ENCODE assay signal across 22 mouse cellular contexts in the genomic region with DNA sequence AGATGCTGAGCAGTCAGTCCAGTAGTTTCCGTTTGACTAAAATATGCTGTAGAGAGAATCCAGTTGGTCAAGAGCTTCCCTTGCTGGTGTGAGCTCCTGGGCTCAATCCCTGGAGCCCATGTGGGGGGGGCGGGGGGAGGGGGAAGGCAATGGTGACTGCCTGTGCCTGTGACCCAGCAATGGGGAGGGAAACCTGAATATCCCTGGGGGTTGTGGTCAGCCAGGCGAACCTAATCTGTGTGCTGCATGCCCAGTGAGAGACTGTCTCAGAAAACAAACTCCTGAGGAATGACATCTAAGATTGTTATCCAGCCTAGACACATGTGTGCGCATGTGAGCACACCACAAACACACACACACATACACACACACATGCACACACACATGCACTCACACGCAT. TPM values are rescaled to one million over a fixed set of nuclear protein-coding genes. Genes with fewer than 3 reads are reported as not detected.
A peak's percentile ranks its signal among the peaks of the same experiment; 100 is the strongest.
DNase-seq lines count a peak whose midpoint lies in the region; ATAC-seq lines count a peak whose summit lies in the region.
"Had no signal": no experiment of that assay in that cellular context is flagged by ENCODE, and none has a peak within 500 bp of the region (broad histone marks: within the 10 kb centered on the region; RNA-seq: fewer than 3 reads in every experiment).

No protein-coding gene starts in this region.

- no peak overlapping the region for H3K9ac ChIP-seq in hindbrain, embryonic 13.5 days
- H3K9ac ChIP-seq in neural tube, embryonic 11.5 days (ENCODE audit: low read length): no peak overlapping the region
- H3K9ac ChIP-seq: heart, embryonic 15.5 days; liver, embryonic 13.5 days; stomach, embryonic 15.5 days had no signal

- ATAC-seq in hindbrain, embryonic 13.5 days (ENCODE audit: low FRiP score): no peak
- peak; percentile 45; the same call in 1 of the 2 replicates for ATAC-seq in neural tube, embryonic 11.5 days (ENCODE audit: insufficient read depth, low FRiP score, low TSS enrichment)
- ATAC-seq: hindbrain, embryonic 16.5 days; intestine, embryonic 16.5 days had no signal

- H3K4me3 ChIP-seq in hindbrain, embryonic 10.5 days: no peak overlapping the region
- H3K4me3 ChIP-seq in hindbrain, embryonic 13.5 days: no peak overlapping the region
- H3K4me3 ChIP-seq in neural tube, embryonic 11.5 days (ENCODE audit: low read depth, low read length): no peak overlapping the region
- no peak overlapping the region for H3K4me3 ChIP-seq in limb, embryonic 10.5 days
- H3K4me3 ChIP-seq: heart, embryonic 15.5 days; liver, embryonic 13.5 days; stomach, embryonic 15.5 days had no signal

- peak; percentile 24 for DNase-seq in hindbrain, embryonic 10.5 days (ENCODE audit: low spot score)
- no peak for DNase-seq in neural tube, embryonic 11.5 days (ENCODE audit: low spot score)
- DNase-seq in neural tube, embryonic 10.5 days (ENCODE audit: extremely low spot score, low spot score): no peak
- no peak for DNase-seq in limb, embryonic 10.5 days (ENCODE audit: low spot score)
- no peak for DNase-seq in cerebellum, postnatal 25 days
- DNase-seq in spleen, postnatal 14 days (ENCODE audit: low spot score in 2 of 2): no peak
- DNase-seq: adrenal gland, postnatal 14 days; cerebellum, adult 8-10 months; heart, postnatal 36 days; kidney, adult 9 months; kidney, postnatal 36 days; liver, embryonic 13.5 days; lung, adult 2 months; lung, postnatal 14 days; right cerebral cortex, adult 18-20 months; right cerebral cortex, postnatal 4 days; thymus, postnatal 25 days had no signal

- peaks cover 71% of the 10 kb centered on the region for H3K4me1 ChIP-seq in hindbrain, embryonic 10.5 days (replicated peaks)
- H3K4me1 ChIP-seq in hindbrain, embryonic 13.5 days (replicated peaks): peaks cover 25% of the 10 kb centered on the region
- peaks cover 15% of the 10 kb centered on the region for H3K4me1 ChIP-seq in neural tube, embryonic 11.5 days (ENCODE audit: control insufficient read depth, insufficient read depth, low read length)
- H3K4me1 ChIP-seq in limb, embryonic 10.5 days: peaks cover 59% of the 10 kb centered on the region
- H3K4me1 ChIP-seq: liver, embryonic 13.5 days; stomach, embryonic 15.5 days had no signal

- peaks cover 60% of the 10 kb centered on the region for H3K27me3 ChIP-seq in hindbrain, embryonic 10.5 days (ENCODE audit: insufficient read depth, poor library complexity, severe bottlenecking)
- H3K27me3 ChIP-seq in hindbrain, embryonic 13.5 days: peaks cover 35% of the 10 kb centered on the region
- no peaks in the 10 kb centered on the region for H3K27me3 ChIP-seq in neural tube, embryonic 11.5 days (ENCODE audit: control insufficient read depth, insufficient read depth, low read length)
- H3K27me3 ChIP-seq in limb, embryonic 10.5 days (ENCODE audit: low read depth, poor library complexity, severe bottlenecking): no peaks in the 10 kb centered on the region
- H3K27me3 ChIP-seq: heart, embryonic 15.5 days; liver, embryonic 13.5 days; stomach, embryonic 15.5 days had no signal

- H3K27ac ChIP-seq in hindbrain, embryonic 10.5 days: peak overlapping the region; percentile 78
- H3K27ac ChIP-seq in hindbrain, embryonic 13.5 days: no peak overlapping the region
- H3K27ac ChIP-seq in neural tube, embryonic 11.5 days (ENCODE audit: low read depth, low read length): no peak overlapping the region
- H3K27ac ChIP-seq in limb, embryonic 10.5 days: peak overlapping the region; percentile 76
- H3K27ac ChIP-seq: heart, embryonic 15.5 days; liver, embryonic 13.5 days; stomach, embryonic 15.5 days had no signal

- 0 out of 2 replicates have a peak, but pooled peaks cover 5% of the 10 kb centered on the region for H3K9me3 ChIP-seq in hindbrain, embryonic 10.5 days
- no peaks in the 10 kb centered on the region for H3K9me3 ChIP-seq in hindbrain, embryonic 13.5 days
- H3K9me3 ChIP-seq in neural tube, embryonic 11.5 days (ENCODE audit: control insufficient read depth, low read length): no peaks in the 10 kb centered on the region
- H3K9me3 ChIP-seq in limb, embryonic 10.5 days (replicated peaks): no peaks in the 10 kb centered on the region
- H3K9me3 ChIP-seq: heart, embryonic 15.5 days; liver, embryonic 13.5 days; stomach, embryonic 15.5 days had no signal

- H3K4me2 ChIP-seq in hindbrain, embryonic 13.5 days: no peak overlapping the region
- H3K4me2 ChIP-seq in neural tube, embryonic 11.5 days (ENCODE audit: low read depth): no peak overlapping the region
- H3K4me2 ChIP-seq: heart, embryonic 15.5 days; liver, embryonic 13.5 days; stomach, embryonic 15.5 days had no signal

- no peaks in the 10 kb centered on the region for H3K36me3 ChIP-seq in hindbrain, embryonic 10.5 days
- no peaks in the 10 kb centered on the region for H3K36me3 ChIP-seq in hindbrain, embryonic 13.5 days
- no peaks in the 10 kb centered on the region for H3K36me3 ChIP-seq in neural tube, embryonic 11.5 days (ENCODE audit: control insufficient read depth, insufficient read depth, low read length)
- H3K36me3 ChIP-seq in limb, embryonic 10.5 days: no peaks in the 10 kb centered on the region
- H3K36me3 ChIP-seq: heart, embryonic 15.5 days; liver, embryonic 13.5 days; stomach, embryonic 15.5 days had no signal

- 46% methylated on average over 5 of the region's 5 CpGs for WGBS in hindbrain, embryonic 10.5 days
- WGBS in hindbrain, embryonic 13.5 days: 66% methylated on average over 4 of the region's 5 CpGs
- 63% methylated on average over 5 of the region's 5 CpGs for WGBS in neural tube, embryonic 11.5 days
- 63% methylated on average over 4 of the region's 5 CpGs for WGBS in limb, embryonic 10.5 days

RNA-seq across cellular contexts. Expression of a gene that starts 44.1 kb away (rescaled TPM):
- polyA plus RNA-seq in hindbrain, embryonic 10.5 days (2016; fragmentation: Nextera tagmentation; extraction: Ambion mirVana): 2.4 and 2.7 TPM in 2 replicates
- polyA plus RNA-seq in hindbrain, embryonic 13.5 days (2015; fragmentation: Nextera tagmentation; extraction: Ambion mirVana): 1.2 and 2.1 TPM in 2 replicates
- polyA plus RNA-seq in neural tube, embryonic 11.5 days (2014; fragmentation: Nextera tagmentation; extraction: Ambion mirVana): 2.9 and 3.0 TPM in 2 replicates
- polyA plus RNA-seq in limb, embryonic 10.5 days (2016; fragmentation: Nextera tagmentation; extraction: Ambion mirVana): 2.0 and 3.0 TPM in 2 replicates

Comparison
In these comparisons a context has a peak if more than half of its experiments do, and no peak if none do; other contexts are left out.
1. H3K27ac ChIP-seq: peak in hindbrain, embryonic 10.5 days (single experiment) and limb, embryonic 10.5 days (single experiment); none in hindbrain, embryonic 13.5 days (single experiment) and neural tube, embryonic 11.5 days (single experiment).